Mouse (Mus musculus) kidney, embryonic 16.5 days (tissue): ENCODE results near the gene Cdh13. TPM values are rescaled to one million over a fixed set of nuclear protein-coding genes. Genes with fewer than 3 reads are reported as not detected.
"Not testable (repeated sequence)": the region's sequence is repeated elsewhere in the genome, so short reads cannot be mapped to it uniquely, and the experiment has no call there.

ENCODE experiments used
- ATAC-seq: fragments of 200-750 bp; cut with Nextera tagmentation; 2 replicates; pipeline ENCODE4 v1.8.0; 2017; ENCODE audit warnings: moderate TSS enrichment; ENCODE audit not compliant: low FRiP score, low TSS enrichment
- H3K27ac ChIP-seq: fragments of 300-500 bp; sonication (generic); 2 replicates; pipeline ENCODE4 v1.5.1; 2014; ENCODE audit warnings: low read length
- H3K27me3 ChIP-seq: fragments of 300-500 bp; sonication (generic); 2 replicates; pipeline ENCODE4 v1.6.1; 2014; ENCODE audit warnings: low read length, control low read depth, mixed read lengths; ENCODE audit not compliant: insufficient read depth
- H3K36me3 ChIP-seq: fragments of 300-500 bp; sonication (generic); 2 replicates; pipeline ENCODE4 v1.6.1; 2014; ENCODE audit warnings: low read length, control low read depth, mixed read lengths; ENCODE audit not compliant: insufficient read depth
- H3K4me1 ChIP-seq: fragments of 300-500 bp; sonication (generic); 2 replicates; pipeline ENCODE4 v1.6.1; 2014; ENCODE audit warnings: low read length, control low read depth, mixed read lengths; ENCODE audit not compliant: insufficient read depth
- H3K4me2 ChIP-seq: fragments of 300-500 bp; sonication (generic); replicated peaks from 2 replicates; pipeline ENCODE4 v1.6.1; 2014; ENCODE audit warnings: low read depth, low read length
- H3K4me3 ChIP-seq: fragments of 300-500 bp; sonication (generic); 2 replicates; pipeline ENCODE4 v1.5.1; 2014; ENCODE audit warnings: mild to moderate bottlenecking, low read length
- H3K9ac ChIP-seq: fragments of 300-500 bp; sonication (generic); replicated peaks from 2 replicates; pipeline ENCODE4 v1.6.1; 2014; ENCODE audit warnings: low read length
- H3K9me3 ChIP-seq: fragments of 300-500 bp; sonication (generic); 2 replicates; pipeline ENCODE4 v1.6.1; 2016; ENCODE audit warnings: low read length, control low read depth
- WGBS: fragments of 180-500 bp; shearing (Covaris S2); extraction: QIAGEN DNeasy Blood & Tissue Kit; methylation state at CpG from one replicate; pipeline ENCODE4 v1.1.7; 2014; 5-methylcytosine and 5-hydroxymethylcytosine counted together
- polyA plus RNA-seq: library from polyadenylated mRNA; unstranded; fragments of >200 nt; fragmentation: Nextera tagmentation; extraction: Ambion mirVana; gene quantifications from 2 replicates; pipeline ENCODE4 v1.2.1, GENCODE M21; 2015

Cdh13 gene
- polyA plus RNA-seq, 1 experiment from 2014 or later = 2.0 TPM

DNA sequence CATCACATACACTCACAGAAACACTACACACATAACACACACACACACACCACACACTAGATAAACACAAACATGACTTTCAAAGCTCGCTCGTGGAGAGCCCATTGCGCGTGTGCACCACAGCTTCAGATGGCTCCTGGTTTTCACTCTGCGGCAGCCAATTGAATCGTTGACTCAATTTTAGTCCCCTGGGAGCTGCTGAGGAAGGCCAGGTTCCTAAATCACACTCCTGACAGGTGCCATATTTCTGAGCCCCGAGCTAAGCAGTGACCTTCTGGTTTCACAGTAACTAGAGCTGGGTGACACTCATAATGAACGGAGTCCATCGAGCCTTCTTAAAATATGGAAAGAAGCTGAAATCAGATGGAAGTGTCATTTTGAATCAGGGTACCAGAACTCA is 986.8 kb downstream of the Cdh13 start:
- ATAC-seq = no peak
- Histone ChIP-seq H3K27me3 (no peaks in the 10 kb centered on the region), H3K36me3 (no peaks in the 10 kb centered on the region), H3K9ac (no peak overlapping the region), H3K4me3 (no peak overlapping the region), H3K4me2 (no peak overlapping the region), H3K9me3 (no peaks in the 10 kb centered on the region), H3K27ac (no peak overlapping the region), H3K4me1 (no peaks in the 10 kb centered on the region)
- WGBS = 70% methylated on average over 9 of the region's 9 CpGs

DNA sequence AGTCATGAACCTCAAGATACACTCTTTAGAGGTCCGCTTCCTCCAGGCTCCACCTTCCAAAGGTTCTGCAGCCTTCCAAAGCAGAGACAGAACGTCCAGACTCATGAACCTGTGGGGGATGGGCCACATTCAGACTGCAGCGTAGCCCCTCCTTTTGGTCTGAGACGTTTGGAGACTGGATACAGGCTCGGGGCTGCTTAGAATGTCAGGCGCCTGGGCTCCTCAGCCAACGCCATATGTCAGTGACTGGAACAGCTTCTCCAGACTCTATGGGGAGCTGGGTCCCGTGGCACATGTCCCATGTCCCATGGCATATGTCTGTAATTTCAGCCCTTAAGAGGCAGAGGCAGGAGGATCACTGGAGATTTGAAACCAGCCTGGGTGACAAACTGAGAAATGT is 989.4 kb downstream of the Cdh13 start:
- H3K9me3 ChIP-seq = no peaks in the 10 kb centered on the region
- H3K4me1 ChIP-seq = no peaks in the 10 kb centered on the region
- H3K27ac ChIP-seq = no peak overlapping the region
- 65% methylated on average over 8 of the region's 8 CpGs for WGBS
- H3K36me3 ChIP-seq = no peaks in the 10 kb centered on the region
- no peak for ATAC-seq
- H3K4me2 ChIP-seq = no peak overlapping the region
- no peak overlapping the region for H3K4me3 ChIP-seq
- H3K9ac ChIP-seq = no peak overlapping the region
- no peaks in the 10 kb centered on the region for H3K27me3 ChIP-seq

DNA sequence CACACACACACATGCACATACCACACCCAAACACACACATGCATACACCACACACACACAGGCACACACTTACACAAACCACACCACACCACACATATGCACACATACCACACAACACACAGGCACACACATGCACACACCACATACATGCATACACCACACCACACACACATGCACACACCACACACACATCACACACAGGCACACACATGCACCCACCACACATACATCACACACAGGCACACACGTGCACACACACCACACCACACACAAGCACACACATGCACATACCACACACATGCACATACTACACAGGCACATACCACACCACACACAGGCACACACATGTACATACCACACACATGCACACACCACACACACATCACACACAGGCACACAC is 991.9 kb downstream of the Cdh13 start:
- Histone ChIP-seq H3K27ac (no peak overlapping the region), H3K9me3 (no peaks in the 10 kb centered on the region), H3K9ac (no peak overlapping the region), H3K4me3 (no peak overlapping the region), H3K4me1 (no peaks in the 10 kb centered on the region), H3K4me2 (no peak overlapping the region), H3K36me3 (no peaks in the 10 kb centered on the region), H3K27me3 (no peaks in the 10 kb centered on the region)
- ATAC-seq = no peak
- WGBS = 93% methylated on average over 1 of the region's 1 CpGs

DNA sequence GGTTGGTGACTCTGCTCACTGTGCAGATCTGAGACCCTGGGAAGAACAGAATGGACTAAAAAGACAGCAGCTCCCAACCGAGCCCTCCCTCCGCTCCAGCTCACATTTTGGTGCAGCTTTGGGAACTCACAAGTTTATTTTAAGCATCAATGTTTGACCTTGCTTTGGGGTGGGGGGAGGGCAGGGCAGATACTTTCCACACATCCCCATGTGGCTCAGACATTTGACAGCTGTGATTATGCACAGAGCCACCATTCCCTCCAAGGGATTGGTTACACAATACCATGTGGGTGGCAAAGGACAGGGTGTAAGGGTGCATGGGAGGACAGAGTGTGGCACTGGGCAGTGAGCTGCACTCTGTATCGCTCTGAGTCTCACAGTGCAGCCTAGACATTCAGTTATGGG is 993.5 kb downstream of the Cdh13 start:
- no peak overlapping the region for H3K4me2 ChIP-seq
- WGBS = 70% methylated on average over 3 of the region's 3 CpGs
- no peak overlapping the region for H3K4me3 ChIP-seq
- no peaks in the 10 kb centered on the region for H3K9me3 ChIP-seq
- no peak overlapping the region for H3K27ac ChIP-seq
- no peaks in the 10 kb centered on the region for H3K4me1 ChIP-seq
- no peaks in the 10 kb centered on the region for H3K27me3 ChIP-seq
- H3K36me3 ChIP-seq = no peaks in the 10 kb centered on the region
- no peak for ATAC-seq
- H3K9ac ChIP-seq = no peak overlapping the region

- no peaks in the 10 kb centered on the region for H3K9me3 ChIP-seq
- ATAC-seq = no peak
- no peak overlapping the region for H3K27ac ChIP-seq
- WGBS = 80% methylated on average over 2 of the region's 2 CpGs
- no peak overlapping the region for H3K9ac ChIP-seq
- H3K4me1 ChIP-seq = no peaks in the 10 kb centered on the region
- H3K4me2 ChIP-seq = no peak overlapping the region
- no peaks in the 10 kb centered on the region for H3K27me3 ChIP-seq
- no peaks in the 10 kb centered on the region for H3K36me3 ChIP-seq
- H3K4me3 ChIP-seq = no peak overlapping the region
Observed at GRCm38 (mm10) chr8:119281761-119282160, 998.2 kb downstream of the Cdh13 start.

GRCm38 (mm10) chr8:119284516-119284915 is 1001.0 kb downstream of the Cdh13 start:
- Histone ChIP-seq H3K27me3 (no peaks in the 10 kb centered on the region), H3K4me1 (no peaks in the 10 kb centered on the region), H3K27ac (no peak overlapping the region), H3K36me3 (no peaks in the 10 kb centered on the region), H3K9me3 (no peaks in the 10 kb centered on the region), H3K4me2 (no peak overlapping the region), H3K9ac (no peak overlapping the region), H3K4me3 (no peak overlapping the region)
- WGBS = 84% methylated on average over 9 of the region's 9 CpGs
- no peak for ATAC-seq

- Histone ChIP-seq H3K27ac (no peak overlapping the region), H3K4me3 (no peak overlapping the region), H3K36me3 (no peaks in the 10 kb centered on the region), H3K4me1 (no peaks in the 10 kb centered on the region), H3K9ac (no peak overlapping the region), H3K4me2 (no peak overlapping the region), H3K9me3 (no peaks in the 10 kb centered on the region), H3K27me3 (no peaks in the 10 kb centered on the region)
- ATAC-seq = no peak
- WGBS = 71% methylated on average over 4 of the region's 4 CpGs
Observed at GRCm38 (mm10) chr8:119284920-119285319, 1001.4 kb downstream of the Cdh13 start.

DNA sequence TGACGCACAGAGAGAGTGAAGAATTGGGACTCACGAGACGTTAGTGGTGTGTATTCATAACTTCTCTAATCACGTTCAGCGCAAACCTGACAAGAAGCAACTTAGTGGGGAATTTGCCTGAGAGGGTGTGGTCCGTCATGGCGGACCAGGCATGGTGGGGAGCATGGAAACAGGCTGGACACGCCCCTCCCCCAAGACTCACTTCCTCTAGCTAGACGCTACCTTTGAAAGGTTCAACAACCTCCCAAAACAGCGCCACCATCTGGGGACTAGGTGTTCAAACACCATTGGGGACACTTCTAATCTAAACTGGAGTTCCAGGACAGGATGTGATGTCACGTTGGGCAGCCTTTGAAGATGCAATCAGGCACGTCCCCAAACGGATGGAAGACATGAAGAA is 1011.9 kb downstream of the Cdh13 start:
- Histone ChIP-seq H3K9ac (no peak overlapping the region), H3K4me2 (no peak overlapping the region), H3K4me1 (no peaks in the 10 kb centered on the region), H3K36me3 (no peaks in the 10 kb centered on the region), H3K9me3 (peaks cover 2% of the 10 kb centered on the region; the same call in 1 of the 2 replicates), H3K4me3 (no peak overlapping the region), H3K27ac (no peak overlapping the region), H3K27me3 (no peaks in the 10 kb centered on the region)
- 64% methylated on average over 13 of the region's 13 CpGs for WGBS
- ATAC-seq = no peak

GRCm38 (mm10) chr8:119297752-119298151 is 1014.2 kb downstream of the Cdh13 start:
- not testable (repeated sequence) for H3K9me3 ChIP-seq, H3K4me1 ChIP-seq, ATAC-seq, H3K4me3 ChIP-seq, H3K27ac ChIP-seq, H3K9ac ChIP-seq, H3K4me2 ChIP-seq, H3K36me3 ChIP-seq, H3K27me3 ChIP-seq
- WGBS = 26% methylated on average over 3 of the region's 3 CpGs

GRCm38 (mm10) chr8:119300335-119300734 is 1016.8 kb downstream of the Cdh13 start:
- ATAC-seq = no peak

GRCm38 (mm10) chr8:119304196-119304595 is 1020.7 kb downstream of the Cdh13 start:
- Histone ChIP-seq H3K4me3 (no peak overlapping the region), H3K27me3 (no peaks in the 10 kb centered on the region), H3K4me2 (no peak overlapping the region), H3K36me3 (no peaks in the 10 kb centered on the region), H3K27ac (no peak overlapping the region), H3K9me3 (peaks cover 7% of the 10 kb centered on the region; the same call in 1 of the 2 replicates), H3K9ac (no peak overlapping the region), H3K4me1 (no peaks in the 10 kb centered on the region)
- ATAC-seq = no peak
- WGBS = 77% methylated on average over 8 of the region's 8 CpGs

More at GRCm38 (mm10) chr8:119300335-119300734, 1016.8 kb downstream of the Cdh13 start:
- no peaks in the 10 kb centered on the region for H3K4me1 ChIP-seq
- H3K9ac ChIP-seq = no peak overlapping the region
- H3K9me3 ChIP-seq = peaks cover 7% of the 10 kb centered on the region; the same call in 1 of the 2 replicates
- H3K27ac ChIP-seq = no peak overlapping the region
- H3K27me3 ChIP-seq = no peaks in the 10 kb centered on the region
- H3K4me2 ChIP-seq = no peak overlapping the region
- 91% methylated on average over 5 of the region's 5 CpGs for WGBS
- H3K4me3 ChIP-seq = no peak overlapping the region
- no peaks in the 10 kb centered on the region for H3K36me3 ChIP-seq
